Mouse (Mus musculus) left cerebral cortex, postnatal 25 days (tissue): Measurements from ENCODE around the gene Myo15. TPM values are rescaled to one million over a fixed set of nuclear protein-coding genes. Genes with fewer than 3 reads are reported as not detected.

Source experiments
- DNase-seq, 2 experiments: peaks; one replicate each; pipeline ENCODE4 v3.0.0; 2022; ENCODE audit warnings: low spot score in 2 of 2, mixed read lengths in 1 of 2
- intact Hi-C: fragments of 180-260 bp; cut with DNase I; formaldehyde crosslinking; loops from one replicate; pipeline ENCODE4 v1.15.1; 2025
- total RNA-seq, 2 experiments: library from RNA; stranded (reverse); gene quantifications; 2 replicates each; pipeline ENCODE4 v1.2.3; 2021

The Myo15 gene
- total RNA-seq, 2 experiments from 2014 or later: 0.07 to 0.09 TPM

DNA sequence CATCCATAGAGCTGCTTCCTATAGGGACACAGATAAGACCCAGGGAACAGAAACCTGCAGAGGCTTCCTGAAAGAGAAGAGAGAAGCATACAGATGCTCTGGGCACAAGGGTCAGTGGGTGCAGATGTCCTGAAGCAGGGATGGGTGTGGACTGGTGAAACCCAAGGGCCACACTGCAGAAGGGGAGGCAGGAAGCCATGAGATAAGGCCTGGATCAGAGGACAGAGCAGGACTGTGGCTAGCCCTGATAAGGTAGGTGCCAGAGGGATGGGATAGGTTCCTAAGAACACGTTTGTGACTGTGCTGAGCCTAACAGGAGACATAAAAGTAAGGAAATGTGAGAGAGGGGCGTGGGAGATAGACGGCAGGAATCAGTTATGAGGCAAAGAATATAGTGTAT, 17.1 kb downstream of the Myo15 start:
- intact Hi-C loops: no loop called here
- no peak for DNase-seq

DNA sequence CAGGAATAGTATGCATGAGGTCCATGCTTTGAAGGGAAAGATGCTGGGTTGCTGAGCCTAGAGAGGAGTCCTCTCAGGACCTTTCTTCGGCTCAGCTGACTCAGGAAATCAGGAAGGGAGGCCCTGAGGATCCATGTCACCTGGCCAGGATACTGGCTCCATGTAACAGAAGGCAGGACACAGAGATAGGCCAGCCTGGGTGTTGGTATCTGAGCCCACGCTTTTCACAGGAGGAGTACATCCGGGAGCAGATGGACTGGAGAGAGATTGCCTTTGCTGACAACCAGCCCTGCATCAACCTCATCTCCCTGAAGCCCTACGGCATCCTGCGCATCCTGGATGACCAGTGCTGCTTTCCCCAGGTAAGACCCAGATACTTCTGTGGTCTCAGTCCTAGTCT, 23.6 kb downstream of the Myo15 start:
- DNase-seq: no peak

GRCm38 (mm10) chr11:60495692-60496091, 26.6 kb downstream of the Myo15 start:
- no peak for DNase-seq
- intact Hi-C loops: loop anchor here (10.0 kb wide), 1 partner anchor 879 kb away; the partner anchor contains the start of gene Slc47a1

More for the DNA sequence above, 23.6 kb downstream of the Myo15 start:
- intact Hi-C loops: loop anchor here (10.0 kb wide), 1 partner anchor 882 kb away; the partner anchor contains the start of gene Slc47a1

DNA sequence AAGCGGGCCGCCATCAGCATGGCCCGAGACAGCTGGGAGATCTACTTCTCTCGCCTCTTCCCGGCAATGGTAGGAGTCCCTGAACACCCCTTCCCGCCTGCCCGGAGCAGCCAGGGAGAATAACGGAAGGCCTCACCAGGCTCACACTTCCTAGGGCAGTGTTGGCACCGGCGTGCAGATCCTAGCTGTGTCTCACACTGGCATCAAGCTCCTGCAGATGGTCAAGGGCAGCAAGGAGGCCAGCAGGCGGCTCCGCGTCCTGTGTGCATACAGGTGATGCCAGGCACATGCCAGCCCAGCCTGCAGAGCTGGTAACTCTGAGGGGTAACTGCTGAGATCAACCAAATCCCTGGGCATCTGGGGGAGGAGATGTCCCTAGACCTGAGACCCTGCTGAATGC, 38.1 kb downstream of the Myo15 start:
- no peak for DNase-seq

GRCm38 (mm10) chr11:60508950-60509349, 39.8 kb downstream of the Myo15 start:
- intact Hi-C loops: no loop called here
- DNase-seq: no peak

More for the DNA sequence above, 38.1 kb downstream of the Myo15 start:
- intact Hi-C loops: no loop called here

- DNase-seq: no peak
- intact Hi-C loops: no loop called here
These were observed 40.4 kb downstream of the Myo15 start for GRCm38 (mm10) chr11:60509500-60509899.

DNA sequence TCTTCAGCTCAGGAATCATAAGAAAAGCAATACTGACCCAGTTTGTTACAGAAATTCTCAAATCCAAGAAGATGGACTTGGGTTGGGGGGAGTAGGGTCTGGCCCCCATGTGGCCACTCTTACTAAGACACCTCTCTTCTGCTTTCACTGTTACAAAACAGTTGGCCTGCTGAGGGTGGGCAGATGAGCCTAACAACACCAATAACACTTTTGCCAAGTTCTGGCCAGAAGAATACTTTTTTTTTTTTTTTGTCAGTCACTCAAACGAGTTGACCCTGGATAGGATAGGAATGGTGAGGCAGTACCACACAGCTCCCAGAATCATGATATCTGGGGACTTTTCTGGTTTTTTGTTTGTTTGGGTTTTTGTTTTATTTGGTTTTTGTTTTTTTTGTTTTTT, 42.8 kb downstream of the Myo15 start:
- DNase-seq: no peak
- intact Hi-C loops: no loop called here

GRCm38 (mm10) chr11:60512520-60512919, 43.4 kb downstream of the Myo15 start:
- intact Hi-C loops: no loop called here
- DNase-seq: no peak

DNA sequence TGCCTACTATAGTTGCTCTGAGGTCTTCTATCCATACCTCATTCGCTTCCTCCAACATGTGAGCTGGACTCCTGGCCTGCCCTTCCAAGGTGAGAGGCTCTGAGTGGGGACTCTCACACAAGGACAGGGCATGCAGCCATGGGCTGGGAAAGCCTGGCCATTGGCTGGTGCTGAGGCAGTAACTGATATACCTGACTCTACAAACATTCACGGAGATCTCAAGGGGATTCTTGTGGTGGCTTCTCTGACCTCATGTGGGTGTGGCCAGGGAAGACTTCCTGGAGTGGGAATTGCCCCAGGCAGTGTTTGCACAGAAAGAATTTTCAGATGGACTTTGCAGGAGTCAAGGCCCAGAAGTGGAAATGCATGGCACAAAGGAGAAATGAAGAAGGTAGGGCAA, 45.8 kb downstream of the Myo15 start:
- no peak for DNase-seq
- intact Hi-C loops: no loop called here

DNA sequence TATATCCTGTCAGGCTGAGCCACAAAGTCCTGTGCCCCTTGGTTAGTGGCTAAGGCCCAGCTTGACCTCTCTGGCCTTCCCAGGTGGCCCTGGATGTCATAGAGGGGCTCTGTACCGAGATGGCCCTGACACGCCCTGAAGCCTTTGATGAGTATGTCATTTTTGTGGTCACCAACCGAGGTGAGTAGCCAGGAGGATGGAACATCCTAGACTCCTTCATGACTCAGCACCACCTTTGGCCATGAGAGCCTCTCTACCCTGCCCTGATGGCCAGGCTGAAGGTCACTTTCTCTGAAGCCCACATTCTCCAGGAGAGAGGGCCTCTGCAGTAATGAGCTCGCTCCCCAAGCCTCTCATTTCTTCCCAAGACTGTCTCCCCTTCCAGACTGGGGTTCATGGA, 49.2 kb downstream of the Myo15 start:
- no peak for DNase-seq
- intact Hi-C loops: no loop called here

DNA sequence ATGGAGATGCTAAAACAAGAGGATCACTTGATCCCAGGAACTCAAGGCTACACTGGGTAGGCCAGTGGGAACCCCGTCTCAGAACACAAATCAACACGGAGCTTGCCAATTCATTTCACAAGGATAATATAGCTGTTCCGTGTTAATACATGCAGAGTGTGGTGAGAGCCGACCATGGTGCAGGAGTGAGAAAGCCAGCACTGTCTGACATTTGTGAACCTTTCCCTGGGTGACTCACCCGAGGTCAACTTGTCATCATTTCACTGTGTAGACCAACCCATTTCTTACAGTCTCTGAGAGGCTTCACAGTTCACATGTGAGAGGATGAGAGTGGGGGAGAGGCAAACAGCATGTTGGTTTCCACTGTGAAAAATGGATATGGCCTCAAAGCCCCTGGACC, 52.9 kb downstream of the Myo15 start:
- DNase-seq: no peak
- intact Hi-C loops: no loop called here

- no peak for DNase-seq
- intact Hi-C loops: no loop called here
These were observed 53.7 kb downstream of the Myo15 start for GRCm38 (mm10) chr11:60522661-60523365.

GRCm38 (mm10) chr11:60526461-60526860, 57.3 kb downstream of the Myo15 start:
- DNase-seq: peak in 1 of 2 experiments; percentile 15

DNA sequence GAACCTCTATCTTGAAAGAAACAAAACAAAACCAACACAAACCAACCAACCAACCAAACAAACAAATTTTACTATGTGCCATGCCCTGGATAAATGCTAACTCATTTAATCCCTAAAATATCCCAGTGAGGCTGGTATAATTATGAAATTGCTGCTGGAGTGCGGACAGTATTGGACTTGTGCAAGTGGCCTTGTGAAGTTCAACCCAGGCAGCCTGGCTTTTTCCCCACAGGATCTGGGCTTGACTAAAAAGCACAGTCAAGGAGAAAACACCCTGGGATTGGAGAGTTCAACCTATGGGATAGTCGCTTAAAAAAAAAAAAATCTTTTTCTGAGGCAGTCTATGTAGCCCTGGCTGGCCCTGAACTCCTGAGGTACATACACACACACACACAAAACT, 66.5 kb downstream of the Myo15 start:
- intact Hi-C loops: loop anchor here (5.0 kb wide), 2 partner anchors 78 to 162 kb away; partner anchors contain the start of gene Llgl1
- no peak for DNase-seq

More at GRCm38 (mm10) chr11:60526461-60526860, 57.3 kb downstream of the Myo15 start:
- intact Hi-C loops: no loop called here

GRCm38 (mm10) chr11:60536180-60536858, 67.2 kb downstream of the Myo15 start, which contains the start of gene Alkbh5:
Gene Alkbh5, plus strand, starts transcription at chr11:60536381.
- DNase-seq: peak; percentile 37 to 55
- intact Hi-C loops: loop anchor here (5.0 kb wide), 2 partner anchors 79 to 161 kb away; partner anchors contain the start of gene Llgl1

- intact Hi-C loops: loop anchor here (5.0 kb wide), 2 partner anchors 80 to 160 kb away; partner anchors contain the start of gene Llgl1
- peak; percentile 90 to 92 for DNase-seq
These were observed 67.8 kb downstream of the Myo15 start for GRCm38 (mm10) chr11:60536859-60537467.

DNA sequence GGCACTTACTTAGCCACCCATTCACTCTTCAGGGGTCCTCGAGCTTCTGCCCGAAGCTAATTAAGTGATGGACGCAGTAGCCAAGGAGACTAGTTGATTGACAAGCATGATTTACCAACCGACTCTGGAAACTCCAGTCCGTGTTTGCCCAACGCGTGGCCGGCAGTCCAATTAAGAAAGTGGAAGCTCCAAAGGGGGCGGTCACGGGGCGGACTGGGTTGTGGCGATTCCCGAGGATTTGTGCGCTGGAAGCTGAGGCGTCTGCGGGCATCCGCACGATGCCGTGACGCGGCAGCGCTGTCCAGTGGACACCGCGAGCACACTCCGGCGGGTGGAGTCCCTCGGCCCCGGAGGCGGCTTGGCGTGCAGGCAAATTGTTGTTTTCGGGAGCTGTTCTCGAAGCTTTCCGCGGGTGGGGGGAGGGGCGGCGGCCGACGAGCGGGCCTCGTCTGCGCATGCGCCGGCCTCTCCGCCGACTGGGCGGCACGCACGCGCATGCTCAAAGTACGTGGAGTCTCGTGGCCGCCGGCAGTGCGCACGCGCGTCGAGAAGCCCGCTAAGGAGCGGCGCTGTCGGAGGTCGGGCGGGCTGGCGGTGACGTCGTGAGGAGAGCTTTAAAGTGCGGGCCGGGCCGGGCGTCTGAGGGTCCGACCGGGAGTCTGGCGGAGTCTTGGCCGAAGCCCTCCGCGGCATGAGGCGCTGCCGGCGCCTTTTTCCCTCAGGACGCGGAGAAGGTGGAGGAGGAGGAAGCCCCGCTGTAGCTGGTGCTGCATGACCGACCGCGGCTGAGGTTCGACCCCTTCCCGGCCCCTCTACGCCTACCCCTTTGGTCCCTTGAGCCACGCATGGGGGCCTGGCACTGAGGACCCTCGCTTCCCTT, 68.6 kb downstream of the Myo15 start:
- intact Hi-C loops: loop anchor here (5.0 kb wide), 2 partner anchors 80 to 160 kb away; partner anchors contain the start of gene Llgl1
- peak; percentile 96 to 99 for DNase-seq

GRCm38 (mm10) chr11:60538371-60539281, 69.5 kb downstream of the Myo15 start:
- DNase-seq: peak; percentile 14 to 30
- intact Hi-C loops: loop anchor here (5.0 kb wide), 2 partner anchors 81 to 159 kb away; partner anchors contain the start of gene Llgl1
